Mouse (Mus musculus) stomach, embryonic 15.5 days (tissue): Measurements from ENCODE around the gene Dusp15. TPM values are rescaled to one million over a fixed set of nuclear protein-coding genes. Genes with fewer than 3 reads are reported as not detected.

Experiments used
- ATAC-seq: fragments of 200-750 bp; cut with Nextera tagmentation; 2 replicates; pipeline ENCODE4 v1.8.0; 2017; ENCODE audit warnings: low read depth, moderate number of reproducible peaks, moderate TSS enrichment; ENCODE audit not compliant: insufficient read depth, low FRiP score
- H3K27ac ChIP-seq: fragments of 300-500 bp; sonication (generic); 2 replicates; pipeline ENCODE4 v1.5.1; 2015; ENCODE audit warnings: mild to moderate bottlenecking, inconsistent platforms
- H3K27me3 ChIP-seq: fragments of 300-500 bp; sonication (generic); replicated peaks from 2 replicates; pipeline ENCODE4 v1.6.1; 2015; ENCODE audit warnings: inconsistent platforms
- H3K36me3 ChIP-seq: fragments of 300-500 bp; sonication (generic); 2 replicates; pipeline ENCODE4 v1.6.1; 2015; ENCODE audit warnings: inconsistent platforms
- H3K4me1 ChIP-seq: fragments of 300-500 bp; sonication (generic); 2 replicates; pipeline ENCODE4 v1.6.1; 2015; ENCODE audit warnings: inconsistent platforms
- H3K4me2 ChIP-seq: fragments of 300-500 bp; sonication (generic); 2 replicates; pipeline ENCODE4 v1.6.1; 2015; ENCODE audit warnings: mild to moderate bottlenecking, inconsistent platforms
- H3K4me3 ChIP-seq: fragments of 300-500 bp; sonication (generic); replicated peaks from 2 replicates; pipeline ENCODE4 v1.5.1; 2015; ENCODE audit warnings: inconsistent platforms
- H3K9ac ChIP-seq: fragments of 300-500 bp; sonication (generic); 2 replicates; pipeline ENCODE4 v1.6.1; 2015; ENCODE audit warnings: inconsistent platforms
- H3K9me3 ChIP-seq: fragments of 300-500 bp; sonication (generic); 2 replicates; pipeline ENCODE4 v1.6.1; 2016; ENCODE audit warnings: inconsistent platforms
- WGBS: fragments of 180-500 bp; shearing (Covaris S2); methylation state at CpG from one replicate; pipeline ENCODE4 v1.1.7; 2015; 5-methylcytosine and 5-hydroxymethylcytosine counted together
- polyA plus RNA-seq: library from polyadenylated mRNA; unstranded; fragments of >200 nt; fragmentation: Nextera tagmentation; extraction: Ambion mirVana; gene quantifications from 2 replicates; pipeline ENCODE4 v1.2.1, GENCODE M21; 2015

Gene Dusp15
- polyA plus RNA-seq, 1 experiment from 2014 or later, result 0.45 TPM

DNA sequence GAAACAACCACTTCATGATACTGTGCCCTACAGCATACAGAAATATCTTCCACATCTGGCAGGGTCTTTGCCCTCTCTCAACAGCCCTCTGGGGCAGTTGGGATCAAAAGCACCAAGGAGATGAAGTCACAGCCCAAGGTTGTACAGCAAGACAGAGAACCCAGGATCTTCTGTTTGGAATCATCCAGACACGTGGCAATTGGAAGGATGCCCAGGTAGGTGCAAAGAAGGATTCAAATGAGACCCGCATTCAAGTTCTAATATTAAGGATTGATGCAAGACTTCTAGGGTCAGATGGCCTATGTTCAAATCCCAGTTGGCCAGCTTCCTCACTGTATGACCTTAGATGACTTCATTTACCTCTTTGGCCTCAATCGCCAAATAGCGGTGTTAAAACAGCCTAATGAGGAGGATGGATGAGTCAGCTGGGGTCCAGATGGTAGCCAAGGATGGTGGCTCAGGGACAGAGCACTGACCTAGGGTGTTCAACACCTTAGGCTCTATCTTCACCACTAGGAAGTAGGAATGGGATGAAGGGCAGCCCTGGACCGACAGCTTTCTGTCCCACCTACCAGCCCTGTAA, 3.0 kb downstream of the Dusp15 start:
- no peak overlapping the region for H3K27ac ChIP-seq
- no peak overlapping the region for H3K9ac ChIP-seq
- no peaks in the 10 kb centered on the region for H3K36me3 ChIP-seq
- H3K4me2 ChIP-seq, result no peak overlapping the region
- 86% methylated on average over 5 of the region's 5 CpGs for WGBS
- H3K4me1 ChIP-seq, result peaks cover 7% of the 10 kb centered on the region; the same call in 1 of the 2 replicates
- H3K4me3 ChIP-seq, result no peak overlapping the region
- ATAC-seq, result no peak
- no peaks in the 10 kb centered on the region for H3K9me3 ChIP-seq
- peaks cover 67% of the 10 kb centered on the region for H3K27me3 ChIP-seq

GRCm38 (mm10) chr2:152947098-152947497, 4.4 kb downstream of the Dusp15 start:
- Histone ChIP-seq H3K4me3 (no peak overlapping the region), H3K27me3 (peaks cover 73% of the 10 kb centered on the region), H3K9me3 (no peaks in the 10 kb centered on the region), H3K4me1 (peaks cover 17% of the 10 kb centered on the region), H3K4me2 (no peak overlapping the region), H3K27ac (no peak overlapping the region), H3K36me3 (no peaks in the 10 kb centered on the region), H3K9ac (no peak overlapping the region)
- ATAC-seq, result no peak
- WGBS, result 32% methylated on average over 7 of the region's 7 CpGs

GRCm38 (mm10) chr2:152944013-152944412, 7.5 kb downstream of the Dusp15 start:
- H3K4me2 ChIP-seq, result no peak overlapping the region
- 54% methylated on average over 9 of the region's 9 CpGs for WGBS
- H3K9ac ChIP-seq, result no peak overlapping the region
- H3K27me3 ChIP-seq, result peaks cover 70% of the 10 kb centered on the region
- no peak overlapping the region for H3K4me3 ChIP-seq
- H3K9me3 ChIP-seq, result no peaks in the 10 kb centered on the region
- no peak overlapping the region for H3K27ac ChIP-seq
- no peak for ATAC-seq
- H3K36me3 ChIP-seq, result no peaks in the 10 kb centered on the region
- peaks cover 12% of the 10 kb centered on the region for H3K4me1 ChIP-seq

DNA sequence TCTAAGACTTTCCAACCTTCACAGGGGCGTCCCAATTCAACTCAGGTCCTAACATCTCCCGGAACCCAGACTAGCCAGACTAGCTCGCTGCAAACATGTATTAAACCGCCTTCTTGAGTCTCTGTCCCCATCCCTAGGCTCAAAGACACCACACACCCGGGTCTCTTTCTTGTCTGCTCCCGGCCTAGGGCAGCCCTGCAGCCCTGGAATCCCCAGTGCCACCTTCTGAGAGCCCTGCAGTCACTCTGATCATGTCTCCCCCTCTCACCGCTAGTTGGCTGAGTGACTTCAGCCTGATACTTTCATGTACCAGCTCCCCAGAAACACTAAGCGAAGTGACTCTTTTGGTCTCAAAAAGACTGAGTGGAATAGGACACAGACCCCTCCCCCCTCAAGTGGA, 7.9 kb downstream of the Dusp15 start:
- 9% methylated on average over 8 of the region's 8 CpGs for WGBS

DNA sequence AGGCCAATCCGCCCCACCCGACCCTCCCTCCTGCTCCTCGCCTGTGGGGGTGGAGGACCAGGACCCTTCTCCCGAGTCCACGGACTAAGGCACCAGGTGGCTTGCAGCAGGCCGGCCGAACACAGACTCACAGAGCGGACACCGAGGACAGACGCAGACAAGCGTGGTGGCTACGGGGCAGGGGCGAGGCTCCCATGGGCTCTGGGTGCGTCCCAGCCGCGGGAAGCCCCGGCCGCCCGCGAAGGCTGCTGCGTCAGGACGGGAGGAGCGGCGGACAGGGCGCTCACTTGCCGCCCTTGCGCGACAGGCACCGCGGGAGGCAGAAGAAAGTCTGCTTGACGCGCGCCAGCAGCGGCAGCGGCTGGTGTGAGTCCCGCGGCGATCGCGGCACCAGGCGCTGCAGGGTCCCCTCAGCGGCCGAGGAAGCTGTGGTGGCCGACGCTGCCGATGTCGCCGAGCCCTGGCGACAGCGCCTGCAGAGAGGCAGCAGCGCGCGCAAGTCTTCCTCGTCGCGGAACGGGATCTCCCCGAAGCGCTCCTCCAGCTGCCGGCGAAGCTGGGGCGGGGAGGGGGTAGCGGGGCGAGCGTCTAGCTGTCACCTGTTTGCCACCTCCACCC, 8.5 kb downstream of the Dusp15 start:
- Histone ChIP-seq H3K36me3 (no peaks in the 10 kb centered on the region), H3K9me3 (no peaks in the 10 kb centered on the region), H3K27ac (no peak overlapping the region), H3K4me3 (peak overlapping the region; percentile 40), H3K4me1 (peaks cover 12% of the 10 kb centered on the region), H3K9ac (0 out of 2 replicates have a peak overlapping the region, but pooled peaks have one; percentile 4), H3K27me3 (peaks cover 63% of the 10 kb centered on the region), H3K4me2 (peak overlapping the region; percentile 88)
- ATAC-seq, result no peak
- under 1% methylated on average over 65 of the region's 65 CpGs for WGBS

More for the DNA sequence above, 7.9 kb downstream of the Dusp15 start:
- Histone ChIP-seq H3K9ac (no peak overlapping the region), H3K4me2 (peak overlapping the region; percentile 88), H3K4me3 (peak overlapping the region; percentile 40), H3K27me3 (peaks cover 66% of the 10 kb centered on the region), H3K9me3 (no peaks in the 10 kb centered on the region), H3K27ac (no peak overlapping the region), H3K36me3 (no peaks in the 10 kb centered on the region), H3K4me1 (peaks cover 12% of the 10 kb centered on the region)
- ATAC-seq, result no peak

GRCm38 (mm10) chr2:152941776-152942175, 9.7 kb downstream of the Dusp15 start:
- H3K27me3 ChIP-seq, result peaks cover 63% of the 10 kb centered on the region
- no peak for ATAC-seq
- no peaks in the 10 kb centered on the region for H3K9me3 ChIP-seq

DNA sequence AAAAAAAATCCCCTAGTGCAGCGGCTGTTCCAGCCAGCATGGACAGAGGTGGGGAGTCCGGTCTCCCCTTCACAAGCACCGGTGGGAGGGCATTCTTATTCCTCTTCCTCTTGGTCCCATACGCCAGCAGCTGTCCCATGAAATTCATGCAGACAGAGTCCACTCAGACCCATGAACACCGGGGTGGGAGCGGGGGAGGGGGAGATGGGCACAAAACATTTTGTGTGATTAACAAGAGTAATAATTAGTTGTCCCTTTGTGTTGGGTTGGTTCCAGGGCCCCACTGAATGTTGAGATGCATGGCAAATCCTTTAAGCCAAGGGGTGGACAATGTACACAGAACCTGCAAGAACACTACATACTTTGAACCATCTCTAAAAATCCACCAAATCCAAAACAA, 10.4 kb downstream of the Dusp15 start:
- Histone ChIP-seq H3K4me3 (no peak overlapping the region), H3K27me3 (peaks cover 63% of the 10 kb centered on the region), H3K4me1 (peaks cover 12% of the 10 kb centered on the region), H3K4me2 (no peak overlapping the region), H3K36me3 (no peaks in the 10 kb centered on the region), H3K9ac (no peak overlapping the region), H3K27ac (no peak overlapping the region), H3K9me3 (no peaks in the 10 kb centered on the region)
- 72% methylated on average over 6 of the region's 6 CpGs for WGBS
- ATAC-seq, result no peak

More at GRCm38 (mm10) chr2:152941776-152942175, 9.7 kb downstream of the Dusp15 start:
- no peak overlapping the region for H3K4me3 ChIP-seq
- 31% methylated on average over 7 of the region's 7 CpGs for WGBS
- no peak overlapping the region for H3K4me2 ChIP-seq
- H3K27ac ChIP-seq, result no peak overlapping the region
- no peak overlapping the region for H3K9ac ChIP-seq
- H3K4me1 ChIP-seq, result peaks cover 12% of the 10 kb centered on the region
- no peaks in the 10 kb centered on the region for H3K36me3 ChIP-seq

DNA sequence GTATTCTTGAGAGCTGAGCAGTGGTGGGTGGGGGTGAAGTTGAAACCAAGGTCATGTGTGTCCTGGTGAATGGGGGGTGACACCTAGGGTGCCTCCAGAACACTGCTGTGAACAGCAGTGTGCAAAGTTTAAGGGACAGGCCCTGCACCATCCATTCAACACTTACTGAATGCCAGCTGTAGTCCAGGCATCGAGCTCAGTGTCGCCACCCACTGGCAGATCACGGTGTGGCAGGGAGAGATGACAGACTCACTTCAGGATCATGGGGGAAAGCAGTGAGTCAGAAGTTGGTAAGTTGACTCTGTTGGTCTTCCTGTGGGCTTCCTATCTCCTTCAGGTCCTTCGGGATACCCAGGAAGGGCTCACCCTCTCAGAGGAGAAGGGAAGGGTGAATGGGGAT, 11.7 kb downstream of the Dusp15 start:
- Histone ChIP-seq H3K9me3 (no peaks in the 10 kb centered on the region), H3K4me2 (no peak overlapping the region), H3K4me3 (no peak overlapping the region), H3K4me1 (peaks cover 12% of the 10 kb centered on the region), H3K9ac (no peak overlapping the region), H3K36me3 (no peaks in the 10 kb centered on the region), H3K27ac (no peak overlapping the region), H3K27me3 (peaks cover 54% of the 10 kb centered on the region)
- ATAC-seq, result no peak
- 13% methylated on average over 4 of the region's 4 CpGs for WGBS

DNA sequence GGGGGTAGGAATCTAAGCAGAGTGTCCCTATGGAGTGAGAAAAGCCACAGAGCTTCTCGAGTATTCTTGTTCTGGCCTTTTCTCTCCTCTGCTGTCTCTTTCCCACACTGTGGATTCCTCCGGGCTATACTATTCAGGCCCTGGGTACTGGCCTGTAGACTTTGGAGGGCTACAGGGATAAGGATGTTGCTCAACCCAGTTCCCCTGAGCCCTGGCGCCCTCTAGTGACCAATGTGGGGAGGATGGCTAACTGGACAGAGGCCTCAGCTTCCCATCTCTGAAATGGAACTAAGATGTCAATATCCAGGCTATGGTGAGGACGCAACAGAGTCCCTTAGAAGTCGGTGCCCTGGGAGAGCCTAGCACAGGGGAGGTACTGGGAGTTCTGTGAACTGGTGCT, 17.9 kb downstream of the Dusp15 start:
- Histone ChIP-seq H3K27ac (no peak overlapping the region), H3K4me2 (no peak overlapping the region)
- ATAC-seq, result 0 out of 2 replicates have a peak, but pooled peaks have one; percentile 29

DNA sequence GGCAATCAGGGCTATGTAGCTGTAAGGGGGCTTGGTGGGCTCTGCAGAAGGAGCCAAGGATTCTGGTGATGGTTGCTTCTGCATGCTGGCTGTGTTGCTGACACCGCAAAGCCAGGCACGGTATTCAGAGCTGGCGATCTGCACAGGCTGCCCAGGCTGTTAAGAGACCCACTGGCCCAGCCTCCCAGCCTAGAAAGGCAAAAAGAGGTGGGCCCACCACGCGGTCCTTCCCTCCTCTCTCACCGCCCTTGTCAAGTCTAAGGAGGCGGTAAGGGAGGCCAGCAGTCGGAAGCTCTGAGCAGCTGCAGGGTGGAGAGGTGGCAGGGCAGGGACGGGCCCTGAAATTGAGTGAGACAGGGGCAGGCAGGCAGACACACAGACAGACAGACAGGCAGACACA, 18.4 kb downstream of the Dusp15 start, which contains the start of gene Foxs1:
Foxs1 (minus strand) TSS at position 161 of the 400 bp plus-strand sequence.
- Histone ChIP-seq H3K27me3 (0 out of 2 replicates have a peak, but pooled peaks cover 8% of the 10 kb centered on the region), H3K9ac (no peak within 1 kb of the TSS), H3K4me3 (0 out of 2 replicates have a peak within 1 kb of the TSS, but pooled peaks have one; percentile 6), H3K36me3 (no peaks in the 10 kb centered on the region), H3K27ac (no peak within 1 kb of the TSS), H3K4me2 (peak within 1 kb of the TSS; percentile 16; the same call in 1 of the 2 replicates), H3K9me3 (no peaks in the 10 kb centered on the region), H3K4me1 (peaks cover 17% of the 10 kb centered on the region; the same call in 1 of the 2 replicates)
- WGBS, result 22% methylated on average over 9 of the region's 9 CpGs
- 0 out of 2 replicates have a peak, but pooled peaks have one; percentile 21 for ATAC-seq

More for the DNA sequence above, 17.9 kb downstream of the Dusp15 start:
- 39% methylated on average over 5 of the region's 5 CpGs for WGBS
- Histone ChIP-seq H3K4me1 (peaks cover 17% of the 10 kb centered on the region; the same call in 1 of the 2 replicates), H3K27me3 (0 out of 2 replicates have a peak, but pooled peaks cover 8% of the 10 kb centered on the region), H3K36me3 (no peaks in the 10 kb centered on the region), H3K9me3 (no peaks in the 10 kb centered on the region), H3K4me3 (no peak overlapping the region), H3K9ac (no peak overlapping the region)

- 63% methylated on average over 12 of the region's 12 CpGs for WGBS
- H3K36me3 ChIP-seq, result no peaks in the 10 kb centered on the region
- 0 out of 2 replicates have a peak, but pooled peaks cover 8% of the 10 kb centered on the region for H3K27me3 ChIP-seq
- no peak overlapping the region for H3K4me3 ChIP-seq
- no peak overlapping the region for H3K4me2 ChIP-seq
- no peak overlapping the region for H3K27ac ChIP-seq
- H3K4me1 ChIP-seq, result peaks cover 18% of the 10 kb centered on the region; the same call in 1 of the 2 replicates
- no peak overlapping the region for H3K9ac ChIP-seq
- no peak for ATAC-seq
- H3K9me3 ChIP-seq, result no peaks in the 10 kb centered on the region
Observed at GRCm38 (mm10) chr2:152931456-152932160, 19.9 kb downstream of the Dusp15 start.
